Mouse (Mus musculus) cortical plate, adult 2 months (tissue): ENCODE measurements at regions not wholly inside any gene's neighbourhood (a gene's known extent, or its start where the extent isn't known, plus 50 kb on each side); places are given as distances from the start of the nearest gene placed in this dataset.

ENCODE experiments used
- CTCF ChIP-seq: fragments of 200-500 bp; IDR thresholded peaks from 2 replicates; pipeline ENCODE4 v1.5.1; 2011; ENCODE audit warnings: mild to moderate bottlenecking, control low read depth, low read length; ENCODE audit not compliant: insufficient read depth; ENCODE audit errors: extremely low read depth
- POLR2A ChIP-seq: fragments of 200-500 bp; IDR thresholded peaks from 2 replicates; pipeline ENCODE4 v1.6.1; 2011; ENCODE audit warnings: mild to moderate bottlenecking, low read length, control low read depth; ENCODE audit not compliant: insufficient read depth; ENCODE audit errors: extremely low read depth

DNA sequence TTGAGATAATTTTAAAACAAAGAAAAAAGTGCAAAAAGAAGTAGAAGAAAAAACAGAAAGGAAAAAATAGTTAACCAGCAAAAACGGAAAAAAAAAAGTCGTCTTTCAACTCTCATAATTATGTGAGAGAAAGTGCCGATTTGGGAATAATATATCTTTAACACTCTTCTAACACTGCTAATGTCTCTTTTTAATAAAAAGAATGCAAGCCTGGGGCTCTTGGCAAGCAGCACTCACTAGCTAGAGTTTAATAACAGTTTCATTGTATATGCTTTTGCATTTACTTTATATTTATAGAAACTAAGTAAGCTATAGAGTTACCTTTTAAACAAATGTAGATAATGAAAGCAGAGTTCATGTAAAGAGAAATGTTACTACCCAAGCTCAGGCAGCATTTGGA is 107.5 kb downstream of the 4930444P10Rik start:
- no peak for TF ChIP-seq CTCF
- TF ChIP-seq POLR2A: no peak
